ENCODE assay signal across 15 mouse cellular contexts in the genomic region with DNA sequence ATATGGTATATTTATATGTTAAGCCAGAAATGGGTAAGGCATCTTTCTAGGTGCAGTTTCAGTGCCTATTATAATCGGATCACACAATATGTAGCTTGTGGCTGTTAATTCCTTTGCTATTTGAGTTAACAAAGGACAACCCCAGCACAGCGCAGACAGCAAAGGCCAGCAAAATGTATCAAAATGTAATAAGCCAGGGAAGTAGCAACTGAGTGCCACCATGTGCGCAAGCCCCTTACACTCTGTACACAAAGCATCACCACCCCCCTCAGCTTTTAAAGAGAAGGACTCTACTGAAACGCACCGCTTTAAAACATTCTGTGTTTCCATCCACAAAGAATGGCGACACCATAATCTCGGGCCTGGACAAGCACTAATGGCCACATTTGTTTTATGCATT.
"Had no signal": no experiment of that assay in that cellular context is flagged by ENCODE, and none has a peak within 500 bp of the region (broad histone marks: within the 10 kb centered on the region; RNA-seq: fewer than 3 reads in every experiment).

No protein-coding gene starts in this region.

- H3K27me3 ChIP-seq: limb, embryonic 15.5 days; liver, embryonic 12.5 days; stomach, embryonic 15.5 days had no signal

- ATAC-seq: intestine, postnatal 0 days; liver, embryonic 12.5 days had no signal

- H3K36me3 ChIP-seq: limb, embryonic 15.5 days; liver, embryonic 12.5 days; midbrain, embryonic 12.5 days; stomach, embryonic 15.5 days had no signal

- H3K9me3 ChIP-seq: limb, embryonic 15.5 days; liver, embryonic 12.5 days; midbrain, embryonic 12.5 days; stomach, embryonic 15.5 days had no signal

- H3K27ac ChIP-seq: limb, embryonic 15.5 days; liver, embryonic 12.5 days; midbrain, embryonic 12.5 days; stomach, embryonic 15.5 days had no signal

- H3K4me3 ChIP-seq: limb, embryonic 15.5 days; liver, embryonic 12.5 days; midbrain, embryonic 12.5 days; stomach, embryonic 15.5 days had no signal

- H3K9ac ChIP-seq: limb, embryonic 15.5 days; liver, embryonic 12.5 days; lung, embryonic 14.5 days; midbrain, embryonic 12.5 days; stomach, embryonic 15.5 days had no signal

- H3K4me1 ChIP-seq: limb, embryonic 15.5 days; liver, embryonic 12.5 days; stomach, embryonic 15.5 days had no signal

- DNase-seq: kidney, adult 8-10 months; kidney, postnatal 25 days; layer of hippocampus, adult 9-11 months; layer of hippocampus, postnatal 36 days; lung, embryonic 14.5 days; lung, postnatal 10 days; lung, postnatal 4 days; right cerebral cortex, postnatal 14 days; thymus, adult 2 months; thymus, postnatal 25 days had no signal

- H3K4me2 ChIP-seq: limb, embryonic 15.5 days; liver, embryonic 12.5 days; lung, embryonic 14.5 days; midbrain, embryonic 12.5 days; stomach, embryonic 15.5 days had no signal
